Mouse (Mus musculus) lung, postnatal 0 days (tissue): ENCODE results near the gene Dmbx1. TPM values are rescaled to one million over a fixed set of nuclear protein-coding genes. Genes with fewer than 3 reads are reported as not detected.

Experiments used
- ATAC-seq: fragments of 200-750 bp; cut with Nextera tagmentation; 2 replicates; pipeline ENCODE4 v1.8.0; 2017; ENCODE audit warnings: moderate library complexity
- DNase-seq: peaks from one replicate; pipeline ENCODE4 v3.0.0-alpha.2; 2016; ENCODE audit warnings: low spot score
- H3K27ac ChIP-seq: fragments of 300-500 bp; sonication (generic); 2 replicates; pipeline ENCODE4 v1.5.1; 2014; ENCODE audit warnings: antibody characterized with exemption, mild to moderate bottlenecking, low read length, mixed read lengths
- H3K27me3 ChIP-seq: fragments of 300-500 bp; sonication (generic); replicated peaks from 2 replicates; pipeline ENCODE4 v1.6.1; 2014; ENCODE audit warnings: low read length, mixed read lengths; ENCODE audit not compliant: insufficient read depth
- H3K36me3 ChIP-seq: fragments of 300-500 bp; sonication (generic); 2 replicates; pipeline ENCODE4 v1.6.1; 2014; ENCODE audit warnings: low read length, mixed read lengths; ENCODE audit not compliant: insufficient read depth
- H3K4me1 ChIP-seq: fragments of 300-500 bp; sonication (generic); 2 replicates; pipeline ENCODE4 v1.6.1; 2014; ENCODE audit warnings: antibody characterized with exemption, low read depth, low read length, mixed read lengths; ENCODE audit not compliant: insufficient read depth
- H3K4me2 ChIP-seq: fragments of 300-500 bp; sonication (generic); replicated peaks from 2 replicates; pipeline ENCODE4 v1.6.1; 2014; ENCODE audit warnings: low read depth, mild to moderate bottlenecking, low read length, moderate library complexity, mixed read lengths
- H3K4me3 ChIP-seq: fragments of 300-500 bp; sonication (generic); 2 replicates; pipeline ENCODE4 v1.5.1; 2014; ENCODE audit warnings: low read depth, low read length
- H3K9ac ChIP-seq: fragments of 300-500 bp; sonication (generic); replicated peaks from 2 replicates; pipeline ENCODE4 v1.6.1; 2014; ENCODE audit warnings: low read depth, mild to moderate bottlenecking
- H3K9me3 ChIP-seq: fragments of 300-500 bp; sonication (generic); 2 replicates; pipeline ENCODE4 v1.6.1; 2016; ENCODE audit warnings: low read length, mixed read lengths
- CTCF ChIP-seq: IDR thresholded peaks from 2 replicates; pipeline ENCODE4 v1.5.1; 2016; ENCODE audit warnings: antibody characterized with exemption, mild to moderate bottlenecking
- EP300 ChIP-seq: IDR thresholded peaks from 2 replicates; pipeline ENCODE4 v1.6.1; 2016; ENCODE audit warnings: antibody characterized with exemption, mild to moderate bottlenecking, control low read depth
- WGBS: fragments of 180-500 bp; shearing (Covaris S2); extraction: QIAGEN DNeasy Blood & Tissue Kit; methylation state at CpG from one replicate; pipeline ENCODE4 v1.1.7; 2014; 5-methylcytosine and 5-hydroxymethylcytosine counted together
- polyA plus RNA-seq: library from polyadenylated mRNA; unstranded; fragments of >200 nt; fragmentation: Nextera tagmentation; extraction: Ambion mirVana; gene quantifications from 2 replicates; pipeline ENCODE4 v1.2.1, GENCODE M21; 2015

Dmbx1 gene
- polyA plus RNA-seq, 1 experiment from 2014 or later: not detected

- Histone ChIP-seq H3K9me3 (no peaks in the 10 kb centered on the region), H3K27ac (no peak overlapping the region), H3K9ac (peak overlapping the region; percentile 32), H3K4me3 (peak overlapping the region; percentile 53), H3K4me1 (no peaks in the 10 kb centered on the region), H3K4me2 (peak overlapping the region; percentile 93), H3K27me3 (no peaks in the 10 kb centered on the region; the same call in 1 of the 2 replicates), H3K36me3 (no peaks in the 10 kb centered on the region)
- no peak for TF ChIP-seq EP300
- peak; percentile 20; the same call in 1 of the 2 replicates for TF ChIP-seq CTCF
- DNase-seq (peak; percentile 46), ATAC-seq (peak; percentile 66)
- under 1% methylated on average over 79 of the region's 79 CpGs for WGBS
Measured at GRCm38 (mm10) chr4:115962671-115963412, 23.1 kb upstream of the Dmbx1 start.

GRCm38 (mm10) chr4:115961991-115962390, 22.3 kb upstream of the Dmbx1 start:
- DNase-seq (no peak), ATAC-seq (no peak)
- no peak for TF ChIP-seq CTCF
- no peak for TF ChIP-seq EP300
- no peaks in the 10 kb centered on the region for H3K4me1 ChIP-seq
- no peak overlapping the region for H3K4me2 ChIP-seq
- no peaks in the 10 kb centered on the region for H3K9me3 ChIP-seq
- H3K9ac ChIP-seq: no peak overlapping the region
- H3K27ac ChIP-seq: no peak overlapping the region
- no peak overlapping the region for H3K4me3 ChIP-seq
- no peaks in the 10 kb centered on the region for H3K36me3 ChIP-seq
- no peaks in the 10 kb centered on the region; the same call in 1 of the 2 replicates for H3K27me3 ChIP-seq
- WGBS: 13% methylated on average over 7 of the region's 7 CpGs

GRCm38 (mm10) chr4:115959546-115959945, 19.8 kb upstream of the Dmbx1 start:
- Histone ChIP-seq H3K9me3 (no peaks in the 10 kb centered on the region), H3K9ac (no peak overlapping the region), H3K4me1 (no peaks in the 10 kb centered on the region), H3K27me3 (peaks cover 17% of the 10 kb centered on the region; the same call in 1 of the 2 replicates), H3K4me2 (no peak overlapping the region), H3K27ac (no peak overlapping the region), H3K36me3 (no peaks in the 10 kb centered on the region), H3K4me3 (no peak overlapping the region)
- DNase-seq (no peak), ATAC-seq (no peak)
- TF ChIP-seq EP300 (no peak), CTCF (no peak)

GRCm38 (mm10) chr4:115955494-115955775, 15.7 kb upstream of the Dmbx1 start:
- Histone ChIP-seq H3K27me3 (peaks cover 21% of the 10 kb centered on the region; the same call in 1 of the 2 replicates), H3K36me3 (no peaks in the 10 kb centered on the region)
- TF ChIP-seq CTCF (no peak), EP300 (no peak)

GRCm38 (mm10) chr4:115954656-115955493, 15.1 kb upstream of the Dmbx1 start:
- ATAC-seq: no peak
- H3K9me3 ChIP-seq: no peaks in the 10 kb centered on the region
- DNase-seq: no peak
- no peak overlapping the region for H3K9ac ChIP-seq
- no peaks in the 10 kb centered on the region for H3K36me3 ChIP-seq
- H3K27me3 ChIP-seq: peaks cover 21% of the 10 kb centered on the region; the same call in 1 of the 2 replicates
- no peak overlapping the region for H3K4me2 ChIP-seq
- TF ChIP-seq CTCF: no peak
- no peak for TF ChIP-seq EP300
- WGBS: 7% methylated on average over 18 of the region's 19 CpGs
- no peak overlapping the region for H3K27ac ChIP-seq
- H3K4me1 ChIP-seq: no peaks in the 10 kb centered on the region
- H3K4me3 ChIP-seq: no peak overlapping the region

More at GRCm38 (mm10) chr4:115955494-115955775, 15.7 kb upstream of the Dmbx1 start:
- H3K4me3 ChIP-seq: no peak overlapping the region
- 4% methylated on average over 3 of the region's 3 CpGs for WGBS
- ATAC-seq: no peak
- H3K4me1 ChIP-seq: no peaks in the 10 kb centered on the region
- H3K9ac ChIP-seq: no peak overlapping the region
- H3K9me3 ChIP-seq: no peaks in the 10 kb centered on the region
- DNase-seq: no peak
- no peak overlapping the region for H3K27ac ChIP-seq
- H3K4me2 ChIP-seq: no peak overlapping the region

- no peak for DNase-seq
- Histone ChIP-seq H3K9me3 (no peaks in the 10 kb centered on the region), H3K4me3 (no peak overlapping the region), H3K27ac (no peak overlapping the region), H3K4me2 (no peak overlapping the region), H3K4me1 (no peaks in the 10 kb centered on the region), H3K9ac (no peak overlapping the region), H3K27me3 (peaks cover 25% of the 10 kb centered on the region; the same call in 1 of the 2 replicates), H3K36me3 (no peaks in the 10 kb centered on the region)
- TF ChIP-seq EP300: no peak
- no peak for TF ChIP-seq CTCF
- no peak for ATAC-seq
- 21% methylated on average over 4 of the region's 5 CpGs for WGBS
Measured at GRCm38 (mm10) chr4:115953559-115953958, 13.8 kb upstream of the Dmbx1 start.
